Mouse (Mus musculus) lung, embryonic 15.5 days (tissue): Measurements from ENCODE around the gene Sipa1l2. TPM values are rescaled to one million over a fixed set of nuclear protein-coding genes. Genes with fewer than 3 reads are reported as not detected.

Experiments used
- ATAC-seq: fragments of 200-750 bp; cut with Nextera tagmentation; 2 replicates; pipeline ENCODE4 v1.8.0; 2017; ENCODE audit warnings: moderate number of reproducible peaks, borderline replicate concordance; ENCODE audit not compliant: low FRiP score, low TSS enrichment; ENCODE audit errors: extremely low read depth
- H3K27ac ChIP-seq: fragments of 300-500 bp; sonication (generic); 2 replicates; pipeline ENCODE4 v1.5.1; 2015; ENCODE audit warnings: moderate library complexity, mild to moderate bottlenecking, inconsistent platforms
- H3K27me3 ChIP-seq: fragments of 300-500 bp; sonication (generic); 2 replicates; pipeline ENCODE4 v1.6.1; 2015; ENCODE audit warnings: inconsistent platforms
- H3K36me3 ChIP-seq: fragments of 300-500 bp; sonication (generic); 2 replicates; pipeline ENCODE4 v1.6.1; 2015; ENCODE audit warnings: inconsistent platforms
- H3K4me1 ChIP-seq: fragments of 300-500 bp; sonication (generic); 2 replicates; pipeline ENCODE4 v1.6.1; 2015; ENCODE audit warnings: inconsistent platforms
- H3K4me2 ChIP-seq: fragments of 300-500 bp; sonication (generic); 2 replicates; pipeline ENCODE4 v1.6.1; 2015; ENCODE audit warnings: inconsistent platforms, mild to moderate bottlenecking, moderate library complexity
- H3K4me3 ChIP-seq: fragments of 300-500 bp; sonication (generic); 2 replicates; pipeline ENCODE4 v1.5.1; 2015; ENCODE audit warnings: mild to moderate bottlenecking, inconsistent platforms
- H3K9ac ChIP-seq: fragments of 300-500 bp; sonication (generic); 2 replicates; pipeline ENCODE4 v1.6.1; 2015; ENCODE audit warnings: inconsistent platforms
- H3K9me3 ChIP-seq: fragments of 300-500 bp; sonication (generic); 2 replicates; pipeline ENCODE4 v1.6.1; 2016; ENCODE audit warnings: inconsistent platforms
- WGBS: fragments of 180-500 bp; shearing (Covaris S2); methylation state at CpG from one replicate; pipeline ENCODE4 v1.1.7; 2015; 5-methylcytosine and 5-hydroxymethylcytosine counted together
- polyA plus RNA-seq: library from polyadenylated mRNA; unstranded; fragments of >200 nt; fragmentation: Nextera tagmentation; extraction: Ambion mirVana; gene quantifications from 2 replicates; pipeline ENCODE4 v1.2.1, GENCODE M21; 2015

Sipa1l2 gene
- polyA plus RNA-seq, 1 experiment from 2014 or later: 15.6 TPM

DNA sequence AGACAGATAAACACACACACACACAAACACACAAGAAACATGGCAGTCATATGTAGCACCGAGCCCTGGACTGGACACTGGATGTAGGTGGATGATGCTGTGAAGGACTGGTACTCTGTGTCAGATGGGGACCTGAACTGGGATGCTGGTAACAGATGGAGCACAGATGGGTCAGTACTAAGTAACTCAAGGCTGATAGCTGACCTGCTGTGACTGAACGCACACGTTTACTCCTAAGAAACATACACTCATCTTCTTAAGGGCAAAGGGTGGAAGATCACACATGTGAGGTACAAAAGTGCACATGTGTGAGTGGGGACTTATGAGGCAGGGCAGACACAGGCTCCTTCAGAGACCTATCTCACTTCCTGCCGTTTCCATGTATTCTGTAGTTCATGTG, 50.7 kb downstream of the Sipa1l2 start:
- Histone ChIP-seq H3K4me1 (peaks cover 68% of the 10 kb centered on the region), H3K9me3 (no peaks in the 10 kb centered on the region), H3K4me3 (no peak overlapping the region), H3K36me3 (no peaks in the 10 kb centered on the region), H3K27me3 (no peaks in the 10 kb centered on the region), H3K4me2 (no peak overlapping the region), H3K9ac (no peak overlapping the region), H3K27ac (peak overlapping the region; percentile 49; the same call in 1 of the 2 replicates)
- WGBS: 71% methylated on average over 4 of the region's 4 CpGs
- no peak for ATAC-seq

DNA sequence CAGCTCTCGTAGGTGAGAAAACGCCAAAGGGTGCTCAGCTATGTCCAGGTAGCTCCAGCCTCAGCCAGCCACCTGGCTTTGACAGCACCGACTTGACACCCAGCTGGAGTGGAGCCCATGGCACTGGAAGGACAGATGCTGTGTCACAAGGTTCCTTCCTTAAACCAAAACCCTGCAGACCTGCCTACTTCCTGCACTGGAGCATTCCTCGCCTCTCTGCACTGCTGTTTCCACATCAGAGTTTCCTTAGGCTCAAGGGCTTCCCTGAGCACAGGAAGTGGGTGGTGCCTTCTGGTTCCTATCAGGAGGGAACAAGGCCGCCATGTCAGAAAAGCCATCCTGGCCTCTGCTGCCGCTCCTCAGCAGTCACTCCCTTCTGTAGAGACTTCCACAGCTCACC, 51.3 kb downstream of the Sipa1l2 start:
- no peak for ATAC-seq
- H3K4me1 ChIP-seq: peaks cover 68% of the 10 kb centered on the region
- peak overlapping the region; percentile 49 for H3K27ac ChIP-seq
- no peaks in the 10 kb centered on the region for H3K36me3 ChIP-seq
- no peak overlapping the region for H3K4me2 ChIP-seq
- WGBS: 48% methylated on average over 6 of the region's 6 CpGs
- H3K4me3 ChIP-seq: no peak overlapping the region
- H3K27me3 ChIP-seq: no peaks in the 10 kb centered on the region
- H3K9me3 ChIP-seq: no peaks in the 10 kb centered on the region
- no peak overlapping the region for H3K9ac ChIP-seq

DNA sequence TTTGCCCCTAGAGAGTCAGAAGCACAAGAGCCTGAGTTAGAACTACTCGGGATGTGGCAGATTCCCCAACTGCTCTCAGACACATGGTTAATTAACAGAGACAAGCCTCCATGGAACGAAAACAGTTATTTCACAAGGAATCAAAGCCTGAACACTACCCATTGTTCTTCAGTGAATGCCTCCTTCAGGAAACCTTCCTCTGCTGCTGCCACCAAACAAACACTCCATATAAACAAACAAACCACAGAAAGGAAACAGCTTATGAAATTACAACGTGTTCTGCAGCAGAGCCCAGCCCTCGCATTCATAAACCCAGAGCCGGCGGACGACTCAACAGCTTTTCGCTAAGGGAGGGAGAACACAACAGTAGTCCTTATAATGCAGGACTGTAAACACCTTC, 52.2 kb downstream of the Sipa1l2 start:
- 50% methylated on average over 8 of the region's 8 CpGs for WGBS
- peaks cover 62% of the 10 kb centered on the region for H3K4me1 ChIP-seq
- peak overlapping the region; percentile 49 for H3K27ac ChIP-seq
- no peak overlapping the region for H3K4me2 ChIP-seq
- H3K36me3 ChIP-seq: no peaks in the 10 kb centered on the region
- no peak overlapping the region for H3K9ac ChIP-seq
- H3K27me3 ChIP-seq: no peaks in the 10 kb centered on the region
- H3K9me3 ChIP-seq: no peaks in the 10 kb centered on the region
- H3K4me3 ChIP-seq: no peak overlapping the region
- no peak for ATAC-seq

DNA sequence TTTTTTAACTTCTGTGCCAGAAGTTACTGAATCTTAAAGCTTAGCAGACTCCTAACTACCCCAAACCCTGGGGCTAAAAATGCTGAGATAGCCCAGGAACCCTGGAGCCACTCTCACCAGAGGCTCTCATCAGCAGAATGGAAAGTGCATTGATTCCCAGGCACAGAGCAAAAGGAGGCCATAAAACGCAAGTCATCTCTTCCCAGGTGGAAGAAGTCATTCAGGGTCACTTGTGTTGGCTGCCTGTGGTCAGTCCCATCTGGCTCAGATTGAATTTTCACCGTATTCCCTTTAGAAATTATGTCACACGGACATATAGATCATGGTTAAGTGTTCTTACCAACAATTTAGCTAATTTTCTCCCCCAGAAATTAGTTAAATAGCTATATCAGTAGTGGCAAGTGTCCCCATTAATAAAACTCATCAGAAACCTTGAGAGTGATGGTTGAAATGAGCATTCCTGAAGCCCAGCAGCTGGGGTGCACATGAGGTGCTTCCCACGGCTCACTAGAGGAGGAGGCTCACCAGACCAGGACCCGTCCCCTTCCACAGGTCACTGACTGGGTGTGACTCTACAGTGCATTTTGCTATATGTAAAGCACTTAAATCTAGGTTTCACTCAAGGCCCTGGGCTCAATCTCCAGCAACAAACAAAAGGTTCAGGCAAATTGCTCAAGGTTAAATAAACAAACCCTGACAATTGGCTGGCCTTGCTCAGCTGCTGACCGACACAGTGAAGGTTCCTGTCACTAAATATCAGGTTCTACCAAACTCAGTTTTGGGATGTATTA, 53.3 kb downstream of the Sipa1l2 start:
- Histone ChIP-seq H3K27ac (0 out of 2 replicates have a peak overlapping the region, but pooled peaks have one; percentile 49), H3K4me2 (no peak overlapping the region), H3K27me3 (no peaks in the 10 kb centered on the region), H3K4me1 (peaks cover 54% of the 10 kb centered on the region), H3K36me3 (no peaks in the 10 kb centered on the region), H3K9ac (no peak overlapping the region), H3K9me3 (no peaks in the 10 kb centered on the region), H3K4me3 (no peak overlapping the region)
- no peak for ATAC-seq
- 55% methylated on average over 6 of the region's 6 CpGs for WGBS

DNA sequence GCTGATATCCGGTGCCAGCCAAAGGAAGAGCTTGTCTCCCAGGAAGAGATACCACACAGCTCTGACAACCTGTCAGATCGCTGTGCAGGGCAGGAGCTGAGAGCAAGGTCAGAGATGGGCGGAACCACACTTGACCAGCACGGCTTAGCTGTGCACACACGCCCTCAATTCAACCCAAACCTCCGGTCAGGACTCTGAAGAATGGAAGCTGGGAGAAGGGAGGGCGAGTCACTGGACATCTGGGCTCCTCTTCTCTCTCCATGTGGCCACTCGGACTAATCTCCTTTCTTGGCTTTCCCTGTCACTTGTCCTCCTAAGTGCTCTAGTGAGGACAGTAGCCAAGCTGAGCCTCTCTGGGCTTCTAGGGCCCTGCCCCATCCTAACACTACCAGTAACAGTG, 53.9 kb downstream of the Sipa1l2 start:
- ATAC-seq: no peak
- WGBS: 53% methylated on average over 8 of the region's 8 CpGs
- no peak overlapping the region for H3K27ac ChIP-seq

DNA sequence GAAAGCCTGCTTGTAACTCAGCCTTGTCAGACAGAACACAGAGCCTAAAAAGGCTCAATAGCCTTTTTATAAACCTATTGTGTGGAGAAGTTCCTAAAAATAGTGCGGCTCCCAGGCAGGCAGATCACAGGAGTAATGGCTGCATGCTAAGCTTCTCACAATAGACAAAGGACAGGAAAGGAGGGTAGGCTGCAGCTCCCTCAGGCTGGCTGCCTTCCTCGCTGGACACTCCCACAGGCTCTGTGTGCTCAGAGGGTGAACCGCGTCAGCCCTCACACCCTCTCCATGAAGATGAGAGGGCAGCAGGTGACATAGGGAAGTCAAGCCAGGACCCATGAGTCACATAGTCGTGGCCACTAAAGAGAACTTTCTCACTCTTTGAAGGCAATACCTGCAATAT, 55.7 kb downstream of the Sipa1l2 start:
- WGBS: 35% methylated on average over 5 of the region's 5 CpGs
- H3K27ac ChIP-seq: peak overlapping the region; percentile 79
- H3K4me3 ChIP-seq: no peak overlapping the region
- no peak overlapping the region for H3K4me2 ChIP-seq
- no peak overlapping the region for H3K9ac ChIP-seq
- peak; percentile 58 for ATAC-seq
- peaks cover 66% of the 10 kb centered on the region for H3K4me1 ChIP-seq
- no peaks in the 10 kb centered on the region for H3K27me3 ChIP-seq
- no peaks in the 10 kb centered on the region for H3K36me3 ChIP-seq
- no peaks in the 10 kb centered on the region for H3K9me3 ChIP-seq

More for the DNA sequence above, 53.9 kb downstream of the Sipa1l2 start:
- no peak overlapping the region for H3K4me3 ChIP-seq
- no peaks in the 10 kb centered on the region for H3K27me3 ChIP-seq
- H3K9me3 ChIP-seq: no peaks in the 10 kb centered on the region
- H3K4me2 ChIP-seq: no peak overlapping the region
- H3K36me3 ChIP-seq: no peaks in the 10 kb centered on the region
- H3K4me1 ChIP-seq: peaks cover 56% of the 10 kb centered on the region
- no peak overlapping the region for H3K9ac ChIP-seq

DNA sequence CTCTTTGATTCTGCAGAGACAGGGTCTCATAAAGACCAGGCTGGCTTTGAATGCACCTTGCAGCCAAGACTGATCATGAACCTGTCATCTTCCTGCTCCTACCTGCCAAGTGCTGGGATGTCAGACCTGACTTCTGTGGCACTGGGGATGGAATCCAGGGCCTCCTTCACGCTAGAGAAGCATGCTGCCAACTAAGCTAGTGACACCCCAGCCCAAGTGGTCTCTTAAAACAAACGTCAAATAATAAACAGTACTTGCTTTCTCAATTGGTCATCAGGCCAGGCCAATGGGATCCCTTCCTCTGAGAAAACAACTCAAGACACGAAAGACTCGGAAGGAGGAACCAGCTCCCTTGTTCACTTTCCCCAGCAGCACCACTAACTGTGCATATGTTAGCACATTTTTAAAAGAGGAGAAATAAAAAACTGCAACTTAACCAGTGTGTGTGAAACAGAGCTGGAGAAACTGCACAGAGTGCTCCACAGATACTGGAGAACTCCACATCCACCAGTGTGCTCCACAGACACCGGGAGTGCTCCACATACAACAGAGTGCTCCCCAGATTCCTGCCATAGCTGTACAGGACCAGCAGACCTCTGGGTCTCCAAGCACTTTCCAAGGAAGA, 56.3 kb downstream of the Sipa1l2 start:
- 48% methylated on average over 5 of the region's 5 CpGs for WGBS
- H3K9ac ChIP-seq: no peak overlapping the region
- no peaks in the 10 kb centered on the region for H3K9me3 ChIP-seq
- peak overlapping the region; percentile 79 for H3K27ac ChIP-seq
- H3K4me3 ChIP-seq: no peak overlapping the region
- no peak overlapping the region for H3K4me2 ChIP-seq
- H3K4me1 ChIP-seq: peaks cover 67% of the 10 kb centered on the region
- ATAC-seq: no peak
- H3K27me3 ChIP-seq: no peaks in the 10 kb centered on the region
- no peaks in the 10 kb centered on the region for H3K36me3 ChIP-seq

DNA sequence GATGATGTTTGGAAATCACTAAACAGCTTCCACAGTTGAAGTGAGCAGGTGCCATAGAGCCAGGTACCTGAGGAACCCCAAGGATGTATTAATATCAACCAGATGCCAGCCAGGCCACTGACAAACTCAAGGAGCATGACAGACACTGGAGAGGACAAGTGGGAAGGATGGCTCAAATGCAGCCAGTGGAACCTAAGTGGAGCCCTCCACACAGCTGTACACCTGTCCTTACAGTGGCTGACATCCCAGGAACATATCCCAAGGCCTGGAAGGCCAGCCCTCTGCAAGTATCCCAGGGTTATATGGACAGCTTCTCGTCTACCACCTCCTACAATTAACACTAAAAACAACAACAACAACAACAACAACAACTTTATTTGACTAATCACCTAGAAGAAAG, 57.0 kb downstream of the Sipa1l2 start:
- ATAC-seq: no peak
- H3K4me1 ChIP-seq: peaks cover 61% of the 10 kb centered on the region
- H3K27me3 ChIP-seq: no peaks in the 10 kb centered on the region
- H3K4me2 ChIP-seq: no peak overlapping the region
- 84% methylated on average over 1 of the region's 1 CpGs for WGBS
- H3K4me3 ChIP-seq: no peak overlapping the region
- H3K9ac ChIP-seq: no peak overlapping the region
- H3K27ac ChIP-seq: no peak overlapping the region
- H3K36me3 ChIP-seq: no peaks in the 10 kb centered on the region
- H3K9me3 ChIP-seq: no peaks in the 10 kb centered on the region

DNA sequence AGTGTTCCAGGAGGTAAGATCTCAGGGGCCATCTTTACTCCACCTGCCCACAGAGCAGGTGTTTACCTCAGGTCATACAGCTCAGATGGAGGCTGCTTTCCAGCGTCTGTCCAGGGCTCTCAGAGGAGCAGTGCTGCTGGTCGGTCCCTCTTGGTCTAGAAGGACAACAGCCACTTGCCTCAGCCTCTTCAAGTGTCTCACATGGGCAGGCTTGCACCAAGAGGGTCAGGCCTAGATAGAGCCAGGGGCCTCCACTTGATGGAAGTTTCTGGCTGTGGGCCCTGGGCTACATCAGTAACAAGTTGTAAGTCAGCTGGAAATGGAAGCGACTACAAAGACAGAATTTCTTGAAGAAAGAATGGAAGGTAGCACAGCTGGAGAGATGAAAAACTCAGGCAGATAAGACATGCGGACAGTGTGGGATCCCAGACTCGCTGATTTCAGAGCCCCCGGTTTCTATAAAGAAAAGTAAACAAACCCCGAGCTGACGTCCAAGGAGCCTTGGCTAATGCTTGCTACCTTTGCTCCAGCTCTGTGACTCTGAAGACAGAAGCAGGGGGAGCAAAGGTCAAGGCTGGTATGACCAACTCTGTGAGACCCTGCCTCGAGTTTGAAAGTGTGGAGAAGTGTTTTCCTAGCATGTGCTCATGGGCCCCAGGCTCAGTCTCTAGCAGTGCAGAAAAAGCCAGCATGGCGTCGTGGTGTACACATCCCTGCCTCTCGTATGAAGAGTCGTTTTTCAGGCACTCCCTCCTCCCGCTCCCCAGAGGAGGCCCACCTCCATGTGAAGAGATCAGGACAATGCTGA, 58.5 kb downstream of the Sipa1l2 start:
- H3K27me3 ChIP-seq: no peaks in the 10 kb centered on the region
- H3K4me2 ChIP-seq: no peak overlapping the region
- H3K9me3 ChIP-seq: no peaks in the 10 kb centered on the region
- no peaks in the 10 kb centered on the region for H3K36me3 ChIP-seq
- WGBS: 29% methylated on average over 14 of the region's 14 CpGs
- H3K9ac ChIP-seq: no peak overlapping the region
- H3K4me3 ChIP-seq: no peak overlapping the region
- no peak; the same call in 1 of the 2 replicates for ATAC-seq
- H3K27ac ChIP-seq: no peak overlapping the region
- H3K4me1 ChIP-seq: peaks cover 47% of the 10 kb centered on the region

DNA sequence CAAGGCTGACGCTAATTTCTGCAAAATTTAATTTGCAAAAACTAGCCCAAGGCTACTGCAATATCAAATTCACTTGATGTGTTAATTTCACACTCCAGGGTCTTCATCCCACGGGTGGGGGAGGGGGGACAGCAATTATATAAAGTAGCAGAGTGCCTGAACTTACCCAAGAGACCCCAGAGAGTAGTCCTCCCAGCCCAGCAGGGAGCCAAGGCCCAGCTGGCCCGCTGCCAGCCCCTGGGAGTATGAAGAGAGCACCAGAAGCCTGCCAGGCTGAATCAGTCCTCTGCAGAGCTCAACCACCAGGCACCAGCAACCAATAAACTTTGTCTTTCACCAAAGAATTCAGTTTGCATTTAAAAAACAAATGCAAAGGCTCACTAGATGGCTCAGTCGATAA, 59.8 kb downstream of the Sipa1l2 start:
- no peaks in the 10 kb centered on the region for H3K36me3 ChIP-seq
- H3K27ac ChIP-seq: no peak overlapping the region

DNA sequence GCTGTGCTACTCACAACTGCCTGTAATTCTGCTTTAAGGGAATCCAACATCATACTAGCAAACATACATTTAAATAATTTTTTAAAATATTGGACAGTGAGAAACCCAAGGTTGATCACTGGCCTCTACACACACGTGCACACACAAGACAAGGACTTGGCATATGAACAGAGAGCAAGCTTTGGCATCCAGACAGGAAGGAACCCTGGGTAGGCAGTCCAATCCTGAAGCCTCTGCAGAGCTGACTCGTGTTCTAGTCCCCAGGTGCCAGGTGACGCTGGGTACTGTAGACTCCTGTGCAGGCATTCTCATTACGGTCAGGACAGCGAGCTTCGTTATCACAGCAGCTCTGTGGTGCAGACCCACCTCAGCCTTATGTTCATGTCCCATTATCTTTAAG, 60.4 kb downstream of the Sipa1l2 start:
- H3K36me3 ChIP-seq: no peaks in the 10 kb centered on the region
- no peak overlapping the region for H3K27ac ChIP-seq
- no peak overlapping the region for H3K4me2 ChIP-seq
- H3K4me3 ChIP-seq: no peak overlapping the region
- H3K4me1 ChIP-seq: peaks cover 55% of the 10 kb centered on the region
- WGBS: 82% methylated on average over 6 of the region's 6 CpGs
- H3K9ac ChIP-seq: no peak overlapping the region
- no peak for ATAC-seq
- no peaks in the 10 kb centered on the region for H3K9me3 ChIP-seq
- H3K27me3 ChIP-seq: no peaks in the 10 kb centered on the region

More for the DNA sequence above, 59.8 kb downstream of the Sipa1l2 start:
- ATAC-seq: no peak
- Histone ChIP-seq H3K27me3 (no peaks in the 10 kb centered on the region), H3K4me2 (no peak overlapping the region), H3K9ac (no peak overlapping the region), H3K9me3 (no peaks in the 10 kb centered on the region), H3K4me3 (no peak overlapping the region), H3K4me1 (peaks cover 55% of the 10 kb centered on the region)
- WGBS: 45% methylated on average over 4 of the region's 4 CpGs

DNA sequence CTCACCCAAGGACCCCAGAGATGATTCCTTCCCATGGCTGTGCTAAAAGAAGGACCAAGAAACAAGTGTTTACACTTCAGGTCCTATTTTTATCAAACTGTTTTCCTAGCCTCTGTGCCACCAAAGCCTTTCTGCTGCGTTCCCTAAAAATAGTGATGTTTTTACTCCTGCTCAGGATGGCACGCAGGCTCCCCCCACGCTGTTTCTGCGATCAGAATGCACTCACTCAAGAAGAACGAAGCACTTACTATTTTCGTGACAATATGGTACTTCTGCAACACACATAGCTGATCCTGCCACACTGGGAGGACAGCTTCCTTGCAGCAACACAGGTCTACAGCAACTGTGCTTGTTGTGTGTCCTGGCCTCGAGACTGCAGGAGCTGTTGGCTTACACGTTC, 62.3 kb downstream of the Sipa1l2 start:
- 72% methylated on average over 8 of the region's 8 CpGs for WGBS

More for the DNA sequence above, 62.3 kb downstream of the Sipa1l2 start:
- no peak for ATAC-seq
- H3K4me2 ChIP-seq: no peak overlapping the region
- no peak overlapping the region for H3K4me3 ChIP-seq
- H3K27me3 ChIP-seq: no peaks in the 10 kb centered on the region
- H3K4me1 ChIP-seq: peaks cover 48% of the 10 kb centered on the region
- no peaks in the 10 kb centered on the region for H3K36me3 ChIP-seq
- H3K9ac ChIP-seq: no peak overlapping the region
- H3K9me3 ChIP-seq: no peaks in the 10 kb centered on the region
- no peak overlapping the region for H3K27ac ChIP-seq
